Comparison of ENCODE assay signal across 9 mouse cellular contexts in genomic region chr11:94676308-94676707, GRCm38 (mm10). TPM values are rescaled to one million over a fixed set of nuclear protein-coding genes. Genes with fewer than 3 reads are reported as not detected.
DNase-seq lines count a peak whose midpoint lies in the region; ATAC-seq and TF ChIP-seq lines count a peak whose summit lies in the region.
"Had no signal": no experiment of that assay in that cellular context is flagged by ENCODE, and none has a peak within 500 bp of the region (broad histone marks: within the 10 kb centered on the region; RNA-seq: fewer than 3 reads in every experiment).

No protein-coding gene starts in this region.

- no peak for TF ChIP-seq CTCF in kidney, adult 2 months (conservative IDR thresholded peaks at IDR 0.05; ENCODE audit: insufficient read depth, insufficient read length, low read depth, low read length)
- TF ChIP-seq CTCF in cortical plate, adult 2 months (IDR thresholded peaks at IDR 0.05; ENCODE audit: extremely low read depth, insufficient read depth, low read length), result no peak
- TF ChIP-seq CTCF in hindbrain, postnatal 0 days (IDR thresholded peaks at IDR 0.05; ENCODE audit: low read depth), result no peak

- 51% methylated on average over 4 of the region's 4 CpGs for WGBS in kidney, adult 2 months
- 41% methylated on average over 4 of the region's 4 CpGs for WGBS in hindbrain, postnatal 0 days
- WGBS in midbrain, embryonic 16.5 days, result 40% methylated on average over 4 of the region's 4 CpGs

- H3K36me3 ChIP-seq in kidney, adult 2 months (ENCODE audit: control insufficient read depth, insufficient read depth, low read length), result no peaks in the 10 kb centered on the region
- no peaks in the 10 kb centered on the region for H3K36me3 ChIP-seq in hindbrain, postnatal 0 days (ENCODE audit: insufficient read depth, low read length)
- H3K36me3 ChIP-seq in midbrain, embryonic 16.5 days (ENCODE audit: control insufficient read depth, insufficient read depth, low read length), result no peaks in the 10 kb centered on the region

- H3K9me3 ChIP-seq in hindbrain, postnatal 0 days (ENCODE audit: low read length), result no peaks in the 10 kb centered on the region
- H3K9me3 ChIP-seq in midbrain, embryonic 16.5 days (replicated peaks; ENCODE audit: control insufficient read depth, low read length, poor library complexity, severe bottlenecking), result no peaks in the 10 kb centered on the region

- 0 out of 2 replicates have a peak, but pooled peaks have one; percentile 0 for ATAC-seq in hindbrain, postnatal 0 days
- no peak for ATAC-seq in midbrain, embryonic 16.5 days

- H3K4me3 ChIP-seq in kidney, adult 2 months (ENCODE audit: insufficient read depth, low read depth, low read length), result peak overlapping the region; percentile 92
- peak overlapping the region; percentile 54 for H3K4me3 ChIP-seq in cortical plate, adult 2 months (ENCODE audit: insufficient read depth, low read length)
- peak overlapping the region; percentile 83 for H3K4me3 ChIP-seq in hindbrain, postnatal 0 days (ENCODE audit: low read length)
- peak overlapping the region; percentile 87 for H3K4me3 ChIP-seq in midbrain, embryonic 16.5 days (ENCODE audit: low read depth, low read length)

- peaks cover 5% of the 10 kb centered on the region for H3K4me1 ChIP-seq in kidney, adult 2 months (ENCODE audit: control insufficient read depth, insufficient read depth, low read length)
- H3K4me1 ChIP-seq in cortical plate, adult 2 months (ENCODE audit: control insufficient read depth, insufficient read depth, low read length), result peaks cover 4% of the 10 kb centered on the region; the same call in 1 of the 2 replicates
- H3K4me1 ChIP-seq in hindbrain, postnatal 0 days (ENCODE audit: insufficient read depth, low read length), result peaks cover 24% of the 10 kb centered on the region
- peaks cover 22% of the 10 kb centered on the region for H3K4me1 ChIP-seq in midbrain, embryonic 16.5 days (ENCODE audit: control insufficient read depth, insufficient read depth, low read length)

- peak overlapping the region; percentile 80 for H3K4me2 ChIP-seq in hindbrain, postnatal 0 days (ENCODE audit: low read depth, low read length)
- H3K4me2 ChIP-seq in midbrain, embryonic 16.5 days (ENCODE audit: low read length), result peak overlapping the region; percentile 80

- TF ChIP-seq POLR2A in kidney, adult 2 months (IDR thresholded peaks at IDR 0.05; ENCODE audit: low read depth, low read length), result no peak
- TF ChIP-seq POLR2A in cortical plate, adult 2 months (IDR thresholded peaks at IDR 0.05; ENCODE audit: extremely low read depth, insufficient read depth, low read length), result no peak

- H3K27ac ChIP-seq in kidney, adult 2 months (ENCODE audit: insufficient read depth, low read depth, low read length), result no peak overlapping the region
- no peak overlapping the region for H3K27ac ChIP-seq in cortical plate, adult 2 months (ENCODE audit: insufficient read depth, low read length)
- peak overlapping the region; percentile 90; the same call in 1 of the 2 replicates for H3K27ac ChIP-seq in hindbrain, postnatal 0 days
- H3K27ac ChIP-seq in midbrain, embryonic 16.5 days (ENCODE audit: low read length), result no peak overlapping the region

- intact Hi-C loops in gastrocnemius, postnatal 14 days (cut with DNase I; ENCODE audit: low total_unique reads), result no loop called here

- DNase-seq in kidney, adult 2 months, result no peak
- no peak for DNase-seq in kidney, postnatal 36 days
- no peak for DNase-seq in hindbrain, postnatal 0 days (ENCODE audit: low spot score)
- DNase-seq in ovary, postnatal 14 days (ENCODE audit: low spot score), result no peak
- DNase-seq in gastrocnemius, postnatal 14 days, result no peak
- no peak for DNase-seq in adipocyte (ENCODE audit: low spot score)

- H3K27me3 ChIP-seq in kidney, adult 2 months (replicated peaks; ENCODE audit: control insufficient read depth, insufficient read depth, low read length), result no peaks in the 10 kb centered on the region
- no peaks in the 10 kb centered on the region for H3K27me3 ChIP-seq in hindbrain, postnatal 0 days (ENCODE audit: insufficient read depth, low read length)
- H3K27me3 ChIP-seq in midbrain, embryonic 16.5 days (ENCODE audit: control insufficient read depth, insufficient read depth, low read depth, low read length), result no peaks in the 10 kb centered on the region

- peak overlapping the region; percentile 89 for H3K9ac ChIP-seq in hindbrain, postnatal 0 days (replicated peaks; ENCODE audit: low read length)
- peak overlapping the region; percentile 94 for H3K9ac ChIP-seq in midbrain, embryonic 16.5 days (ENCODE audit: low read depth, low read length)

RNA-seq across cellular contexts. Expression of gene Xylt2, which starts 1.0 kb away (rescaled TPM):
- polyA plus RNA-seq in kidney, adult 2 months (2012; rRNA removed), result 21.3 and 26.6 TPM in 2 replicates
- polyA plus RNA-seq in cortical plate, adult 2 months (2012; rRNA removed), result 21.2 and 22.3 TPM in 2 replicates
- 44.0 and 53.5 TPM in 2 replicates for total RNA-seq in hindbrain, postnatal 0 days (2014; rRNA removed)
- polyA plus RNA-seq in hindbrain, postnatal 0 days (2015; fragmentation: Nextera tagmentation; extraction: Ambion mirVana), result 13.6 and 14.9 TPM in 2 replicates
- polyA plus RNA-seq in midbrain, embryonic 16.5 days (2015; fragmentation: Nextera tagmentation; extraction: Ambion mirVana), result 11.6 and 11.8 TPM in 2 replicates
- total RNA-seq in gastrocnemius, postnatal 14 days (2021), result 1 to 10 TPM; 6.6 to 7.8 TPM

RNA-seq across cellular contexts. Expression of gene Eme1, which starts 22.5 kb away (rescaled TPM):
- polyA plus RNA-seq in kidney, adult 2 months (2012; rRNA removed), result 0.13 and 0.22 TPM in 2 replicates
- 0.17 TPM in 2 replicates for polyA plus RNA-seq in cortical plate, adult 2 months (2012; rRNA removed)
- 3.8 TPM in 2 replicates for total RNA-seq in hindbrain, postnatal 0 days (2014; rRNA removed)
- 1.9 and 2.4 TPM in 2 replicates for polyA plus RNA-seq in hindbrain, postnatal 0 days (2015; fragmentation: Nextera tagmentation; extraction: Ambion mirVana)
- polyA plus RNA-seq in midbrain, embryonic 16.5 days (2015; fragmentation: Nextera tagmentation; extraction: Ambion mirVana), result 2.2 and 2.9 TPM in 2 replicates
- under 1 TPM; 0.90 to 0.91 TPM for total RNA-seq in gastrocnemius, postnatal 14 days (2021)

RNA-seq across cellular contexts. Expression of gene Mrpl27, which starts 22.7 kb away (rescaled TPM):
- 92.0 and 121 TPM in 2 replicates for polyA plus RNA-seq in kidney, adult 2 months (2012; rRNA removed)
- 122 and 130 TPM in 2 replicates for polyA plus RNA-seq in cortical plate, adult 2 months (2012; rRNA removed)
- 36.3 and 61.2 TPM in 2 replicates for total RNA-seq in hindbrain, postnatal 0 days (2014; rRNA removed)
- polyA plus RNA-seq in hindbrain, postnatal 0 days (2015; fragmentation: Nextera tagmentation; extraction: Ambion mirVana), result 178 and 182 TPM in 2 replicates
- 126 and 134 TPM in 2 replicates for polyA plus RNA-seq in midbrain, embryonic 16.5 days (2015; fragmentation: Nextera tagmentation; extraction: Ambion mirVana)
- total RNA-seq in gastrocnemius, postnatal 14 days (2021), result 10 to 100 TPM; 56.4 to 59.0 TPM

RNA-seq across cellular contexts. Expression of gene Gm11541, which starts 28.0 kb away (rescaled TPM):
- polyA plus RNA-seq in kidney, adult 2 months (2012; rRNA removed), result not detected in 2 replicates
- polyA plus RNA-seq in cortical plate, adult 2 months (2012; rRNA removed), result not detected in 2 replicates
- 0.63 TPM in 1 of 2 replicates, not detected in the other for total RNA-seq in hindbrain, postnatal 0 days (2014; rRNA removed)
- 0.39 and 0.42 TPM in 2 replicates for polyA plus RNA-seq in hindbrain, postnatal 0 days (2015; fragmentation: Nextera tagmentation; extraction: Ambion mirVana)
- polyA plus RNA-seq in midbrain, embryonic 16.5 days (2015; fragmentation: Nextera tagmentation; extraction: Ambion mirVana), result not detected in 2 replicates
- total RNA-seq in gastrocnemius, postnatal 14 days (2021), result not detected
- total RNA-seq: granulocyte monocyte progenitor cell, adult 5-6 weeks had no signal

RNA-seq across cellular contexts. Expression of gene Lrrc59, which starts 46.7 kb away (rescaled TPM):
- 43.4 and 43.6 TPM in 2 replicates for polyA plus RNA-seq in kidney, adult 2 months (2012; rRNA removed)
- 70.9 and 71.8 TPM in 2 replicates for polyA plus RNA-seq in cortical plate, adult 2 months (2012; rRNA removed)
- 105 and 113 TPM in 2 replicates for total RNA-seq in hindbrain, postnatal 0 days (2014; rRNA removed)
- 127 and 131 TPM in 2 replicates for polyA plus RNA-seq in hindbrain, postnatal 0 days (2015; fragmentation: Nextera tagmentation; extraction: Ambion mirVana)
- 151 and 158 TPM in 2 replicates for polyA plus RNA-seq in midbrain, embryonic 16.5 days (2015; fragmentation: Nextera tagmentation; extraction: Ambion mirVana)
- total RNA-seq in gastrocnemius, postnatal 14 days (2021), result 10 to 100 TPM; 26.9 to 35.5 TPM
